Mouse (Mus musculus) CH12.LX (cell line): ENCODE measurements around the gene Pex14. TPM values are rescaled to one million over a fixed set of nuclear protein-coding genes. Genes with fewer than 3 reads are reported as not detected.

ENCODE experiments used
- DNase-seq: peaks from one replicate; pipeline ENCODE4 v3.0.0-alpha.2; 2013; ENCODE audit errors: extremely low read depth
- H3K27ac ChIP-seq: 2 replicates; pipeline ENCODE4 v1.5.1; 2012; ENCODE audit warnings: low read depth, mild to moderate bottlenecking, control low read depth, moderate library complexity; ENCODE audit not compliant: insufficient read depth
- H3K27me3 ChIP-seq: replicated peaks from 2 replicates; pipeline ENCODE3; 2012; ENCODE audit warnings: inconsistent platforms
- H3K36me3 ChIP-seq, 2 experiments: replicated peaks in 1 of 2; 2 replicates each; pipeline versions ENCODE3 to v1.6.1; 2012; ENCODE audit warnings: inconsistent platforms in 1 of 2, low read length in 1 of 2, mild to moderate bottlenecking in 1 of 2, mixed read lengths in 1 of 2, moderate library complexity in 1 of 2; ENCODE audit not compliant: control insufficient read depth in 1 of 2, insufficient read depth in 1 of 2
- H3K4me1 ChIP-seq, 2 experiments: 2 replicates each; pipeline ENCODE4 v1.6.1; 2012; ENCODE audit warnings: inconsistent platforms in 1 of 2, moderate library complexity in 1 of 2; ENCODE audit not compliant: insufficient read depth in 2 of 2, control insufficient read depth in 1 of 2
- H3K4me2 ChIP-seq: 2 replicates; pipeline ENCODE4 v1.6.1; 2012; ENCODE audit warnings: low read depth, mild to moderate bottlenecking, control low read depth; ENCODE audit not compliant: poor library complexity, insufficient read depth, severe bottlenecking
- H3K4me3 ChIP-seq, 3 experiments: fragments of 150-350 bp in 1 of 3; sonication (generic) in 1 of 3; replicated peaks in 1 of 3; 2 replicates each; pipeline versions ENCODE3 to v1.5.1; 2011 to 2012; ENCODE audit warnings: low read depth in 2 of 3, low read length in 2 of 3, mild to moderate bottlenecking in 2 of 3, moderate library complexity in 2 of 3, control low read depth in 1 of 3, improper control_type of control experiment in 1 of 3, inconsistent platforms in 1 of 3, mixed read lengths in 1 of 3; ENCODE audit not compliant: poor library complexity in 1 of 3
- H3K79me2 ChIP-seq: replicated peaks from 2 replicates; pipeline ENCODE4 v1.6.1; 2012; ENCODE audit warnings: mild to moderate bottlenecking, moderate library complexity; ENCODE audit not compliant: control insufficient read depth, poor library complexity, insufficient read depth, severe bottlenecking; ENCODE audit errors: extremely low read depth
- H3K9ac ChIP-seq: 2 replicates; pipeline ENCODE4 v1.6.1; 2012; ENCODE audit warnings: low read depth, mild to moderate bottlenecking, control low read depth, moderate library complexity; ENCODE audit not compliant: insufficient read depth
- H3K9me3 ChIP-seq: replicated peaks from 2 replicates; pipeline ENCODE3; 2012; ENCODE audit warnings: low read length, inconsistent platforms, mixed read lengths
- CTCF ChIP-seq, 2 experiments: IDR thresholded peaks in 1 of 2; conservative IDR thresholded peaks in 1 of 2; 2 replicates each; pipeline ENCODE4 v1.5.1; 2011 to 2012; ENCODE audit warnings: low read depth in 2 of 2, low read length in 2 of 2, improper control_type of control experiment in 1 of 2, inconsistent platforms in 1 of 2, mild to moderate bottlenecking in 1 of 2, moderate library complexity in 1 of 2
- E2F4 ChIP-seq: IDR thresholded peaks from 2 replicates; pipeline ENCODE4 v1.6.1; 2011; ENCODE audit warnings: low read depth, low read length, improper control_type of control experiment; ENCODE audit not compliant: insufficient replicate concordance
- GABPA ChIP-seq: IDR thresholded peaks from 2 replicates; pipeline ENCODE4 v1.6.1; 2012; ENCODE audit warnings: low read depth, low read length, improper control_type of control experiment, inconsistent platforms; ENCODE audit not compliant: insufficient replicate concordance
- JUN ChIP-seq: IDR thresholded peaks from 2 replicates; pipeline ENCODE4 v1.6.1; 2011; ENCODE audit warnings: low read depth, mild to moderate bottlenecking, low read length, improper control_type of control experiment, moderate library complexity; ENCODE audit not compliant: insufficient read depth
- KAT2A ChIP-seq: IDR thresholded peaks from 2 replicates; pipeline ENCODE4 v1.6.1; 2012; ENCODE audit warnings: low read length, improper control_type of control experiment, inconsistent platforms; ENCODE audit not compliant: insufficient replicate concordance
- MAFK ChIP-seq: IDR thresholded peaks from 2 replicates; pipeline ENCODE4 v1.6.1; 2011; ENCODE audit warnings: low read length, improper control_type of control experiment; ENCODE audit not compliant: insufficient replicate concordance
- MEF2A ChIP-seq: IDR thresholded peaks from 2 replicates; pipeline ENCODE4 v1.6.1; 2014; ENCODE audit warnings: low read depth, mild to moderate bottlenecking, inconsistent platforms, low read length, improper control_type of control experiment, borderline replicate concordance
- NELFE ChIP-seq: IDR thresholded peaks from 2 replicates; pipeline ENCODE4 v1.6.1; 2011; ENCODE audit warnings: low read depth, low read length, improper control_type of control experiment
- PAX5 ChIP-seq: IDR thresholded peaks from 2 replicates; pipeline ENCODE4 v1.6.1; 2012; ENCODE audit warnings: low read length, inconsistent platforms, mixed read lengths
- RAD21 ChIP-seq: IDR thresholded peaks from 2 replicates; pipeline ENCODE4 v1.6.1; 2011; ENCODE audit warnings: low read depth, mild to moderate bottlenecking, low read length, improper control_type of control experiment, moderate library complexity
- USF2 ChIP-seq: conservative IDR thresholded peaks from 2 replicates; pipeline ENCODE4 v1.6.1; 2011; ENCODE audit warnings: low read depth, low read length, improper control_type of control experiment
- ZNF384 ChIP-seq: IDR thresholded peaks from 2 replicates; pipeline ENCODE4 v1.6.1; 2012; ENCODE audit warnings: low read depth, low read length, improper control_type of control experiment, inconsistent platforms
- dilution Hi-C: fragments of 300-500 bp; cut with MboI; formaldehyde crosslinking; loops from 2 replicates; pipeline ENCODE4 v1.14.3; 2020; ENCODE audit warnings: low sequenced_read_pairs; ENCODE audit not compliant: extremely low pct_unique_long_range_greater_than_20kb, extremely low pct_ligation_motif_present
- in situ Hi-C: fragments of 300-500 bp; cut with MboI; formaldehyde crosslinking; loops from 3 replicates; pipeline ENCODE4 v1.14.3; 2019; ENCODE audit warnings: low sequenced_read_pairs, low pct_ligation_motif_present, low pct_unique_long_range_greater_than_20kb, mixed read lengths
- polyA plus RNA-seq: library from polyadenylated mRNA; unstranded; fragments of >175 nt; gene quantifications from 2 replicates; pipeline ENCODE4 v1.2.1, GENCODE M21; 2012; ENCODE audit warnings: low read depth; ENCODE audit not compliant: insufficient read length
- total RNA-seq, 2 experiments: library from RNA; depleted of rRNA; stranded (reverse); fragments of 300-350 nt in 1 of 2; fragments of >200 nt in 1 of 2; gene quantifications; 2 replicates each; pipeline ENCODE4 v1.2.3; 2012 to 2014

Pex14 gene
- total and polyA plus RNA-seq, 3 experiments = 48.5 to 67.7 (median 63.6) TPM

GRCm38 (mm10) chr4:148918707-148919447, 180.8 kb downstream of the Pex14 start:
- H3K4me2 ChIP-seq = no peak overlapping the region
- in situ Hi-C loops = loop anchor here (10.0 kb wide), 1 partner anchor 146 kb away; no protein-coding TSS in a partner anchor
- H3K4me1 ChIP-seq = no peaks in the 10 kb centered on the region
- no peaks in the 10 kb centered on the region for H3K9me3 ChIP-seq
- H3K9ac ChIP-seq = no peak overlapping the region
- H3K27ac ChIP-seq = no peak overlapping the region
- dilution Hi-C loops = no loop called here
- no peaks in the 10 kb centered on the region for H3K36me3 ChIP-seq
- TF ChIP-seq PAX5 (no peak), ZNF384 (no peak), E2F4 (no peak), CTCF (conservative IDR thresholded peaks at IDR 0.05 in 1 of 2, IDR thresholded peaks at IDR 0.05 in 1 of 2; ENCODE audit: low read depth in 2 of 2, low read length in 2 of 2) (no peak), JUN (no peak), MEF2A (no peak), GABPA (no peak), MAFK (no peak), USF2 (no peak)
- no peaks in the 10 kb centered on the region for H3K79me2 ChIP-seq
- H3K4me3 ChIP-seq = no peak overlapping the region
- H3K27me3 ChIP-seq = peaks cover 62% of the 10 kb centered on the region
- no peak for DNase-seq

- Histone ChIP-seq H3K4me1 (no peaks in the 10 kb centered on the region), H3K79me2 (no peaks in the 10 kb centered on the region), H3K4me2 (no peak overlapping the region), H3K36me3 (no peaks in the 10 kb centered on the region), H3K27ac (no peak overlapping the region), H3K9me3 (no peaks in the 10 kb centered on the region), H3K9ac (no peak overlapping the region), H3K4me3 (no peak overlapping the region), H3K27me3 (peaks cover 80% of the 10 kb centered on the region)
- in situ Hi-C loops = loop anchor here (10.0 kb wide), 1 partner anchor 149 kb away; no protein-coding TSS in a partner anchor
- no peak for DNase-seq
- dilution Hi-C loops = no loop called here
- no peak for TF ChIP-seq KAT2A
- TF ChIP-seq RAD21 = no peak
- no peak for TF ChIP-seq NELFE
Observed at GRCm38 (mm10) chr4:148915849-148916248, 183.8 kb downstream of the Pex14 start.
